Mouse (Mus musculus): Measurements from ENCODE around the gene Cat. TPM values are rescaled to one million over a fixed set of nuclear protein-coding genes. Genes with fewer than 3 reads are reported as not detected.

Gene Cat
- polyA plus RNA-seq, 1 experiment = 49.1 TPM

DNA sequence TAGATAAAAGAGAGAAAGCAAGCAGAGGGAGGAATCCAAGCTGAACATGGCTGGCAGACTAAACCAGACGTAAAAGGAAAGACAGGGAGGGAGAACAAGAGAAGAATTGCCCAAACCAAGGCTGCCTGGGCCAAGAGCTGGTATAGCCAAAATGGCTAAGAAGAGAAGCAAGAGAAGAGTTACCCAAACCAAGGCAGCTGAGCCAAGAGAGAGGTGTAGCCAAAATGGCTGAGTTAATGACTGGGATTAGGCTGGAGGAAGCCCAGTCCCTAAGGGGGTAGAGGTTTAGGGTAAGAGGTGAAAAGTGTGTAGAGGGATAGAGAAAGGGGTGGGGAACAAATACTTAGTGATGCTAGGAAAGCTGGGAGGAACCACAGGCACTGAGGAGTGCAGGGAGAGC, 22.7 kb upstream of the Cat start:
- 81% methylated on average over 1 of the region's 1 CpGs for WGBS
- Histone ChIP-seq H3K4me3 (replicated peaks; ENCODE audit: insufficient read depth, low read depth, low read length) (no peak overlapping the region), H3K4me1 (ENCODE audit: control insufficient read depth, insufficient read depth, low read length) (no peaks in the 10 kb centered on the region), H3K27ac (ENCODE audit: insufficient read depth, low read length) (no peak overlapping the region), H3K27me3 (ENCODE audit: control insufficient read depth, insufficient read depth, low read length) (no peaks in the 10 kb centered on the region)
- no peak for DNase-seq
- no peak for TF ChIP-seq POLR2A (IDR thresholded peaks at IDR 0.05; ENCODE audit: borderline replicate concordance, insufficient read depth, low read length)
- no peak for TF ChIP-seq CTCF (IDR thresholded peaks at IDR 0.05; ENCODE audit: borderline replicate concordance, insufficient read depth, low read depth, low read length)

DNA sequence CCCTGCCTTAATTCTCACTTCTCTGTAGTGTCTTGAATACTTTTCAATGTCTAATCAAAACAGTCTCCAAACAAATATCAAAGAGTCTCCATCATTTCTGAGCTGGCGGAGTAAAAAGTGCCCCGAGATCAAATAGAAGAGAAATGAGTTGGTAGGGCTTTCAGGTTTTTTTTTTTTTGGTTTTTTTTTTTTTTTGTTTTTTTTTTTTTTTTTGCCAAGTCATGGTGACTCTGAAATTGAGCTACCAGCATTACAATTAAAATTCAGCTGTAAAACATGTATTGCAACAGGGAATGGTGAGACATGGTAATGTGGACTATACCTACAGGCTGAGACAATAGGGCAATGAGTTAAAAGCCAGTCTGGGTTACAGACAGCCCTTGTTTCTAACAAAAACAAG, 21.0 kb upstream of the Cat start:
- no peak overlapping the region for H3K4me3 ChIP-seq (replicated peaks; ENCODE audit: insufficient read depth, low read depth, low read length)
- no peak overlapping the region for H3K27ac ChIP-seq (ENCODE audit: insufficient read depth, low read length)
- DNase-seq = no peak
- 96% methylated on average over 2 of the region's 2 CpGs for WGBS
- no peak for TF ChIP-seq CTCF (IDR thresholded peaks at IDR 0.05; ENCODE audit: borderline replicate concordance, insufficient read depth, low read depth, low read length)
- no peak for TF ChIP-seq POLR2A (IDR thresholded peaks at IDR 0.05; ENCODE audit: borderline replicate concordance, insufficient read depth, low read length)
- H3K27me3 ChIP-seq (ENCODE audit: control insufficient read depth, insufficient read depth, low read length) = no peaks in the 10 kb centered on the region
- no peaks in the 10 kb centered on the region for H3K4me1 ChIP-seq (ENCODE audit: control insufficient read depth, insufficient read depth, low read length)

DNA sequence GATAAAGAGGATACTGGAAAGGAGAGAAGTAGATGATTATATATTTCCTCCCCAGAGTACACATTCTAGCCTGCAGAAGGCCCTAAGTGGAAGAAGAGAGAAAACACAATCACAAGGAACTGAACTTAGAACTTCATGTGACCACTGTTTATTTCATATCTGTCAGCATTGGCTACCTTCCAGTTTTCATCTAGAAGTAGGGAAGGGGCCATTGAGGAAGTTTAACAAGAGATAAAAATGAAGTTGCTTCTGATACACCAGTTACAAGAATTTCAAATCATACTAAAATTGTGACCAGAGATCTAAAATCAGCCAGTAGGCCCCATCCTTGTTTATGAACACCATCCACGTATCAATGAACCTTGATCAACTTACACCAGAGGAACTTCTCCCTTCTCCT, 19.5 kb upstream of the Cat start:
- H3K4me1 ChIP-seq (ENCODE audit: control insufficient read depth, insufficient read depth, low read length) = no peaks in the 10 kb centered on the region
- H3K4me3 ChIP-seq (replicated peaks; ENCODE audit: insufficient read depth, low read depth, low read length) = no peak overlapping the region
- H3K27me3 ChIP-seq (ENCODE audit: control insufficient read depth, insufficient read depth, low read length) = no peaks in the 10 kb centered on the region
- WGBS = 91% methylated on average over 1 of the region's 1 CpGs
- TF ChIP-seq CTCF (IDR thresholded peaks at IDR 0.05; ENCODE audit: borderline replicate concordance, insufficient read depth, low read depth, low read length) (no peak), POLR2A (IDR thresholded peaks at IDR 0.05; ENCODE audit: borderline replicate concordance, insufficient read depth, low read length) (no peak)
- DNase-seq = no peak
- H3K27ac ChIP-seq (ENCODE audit: insufficient read depth, low read length) = no peak overlapping the region

DNA sequence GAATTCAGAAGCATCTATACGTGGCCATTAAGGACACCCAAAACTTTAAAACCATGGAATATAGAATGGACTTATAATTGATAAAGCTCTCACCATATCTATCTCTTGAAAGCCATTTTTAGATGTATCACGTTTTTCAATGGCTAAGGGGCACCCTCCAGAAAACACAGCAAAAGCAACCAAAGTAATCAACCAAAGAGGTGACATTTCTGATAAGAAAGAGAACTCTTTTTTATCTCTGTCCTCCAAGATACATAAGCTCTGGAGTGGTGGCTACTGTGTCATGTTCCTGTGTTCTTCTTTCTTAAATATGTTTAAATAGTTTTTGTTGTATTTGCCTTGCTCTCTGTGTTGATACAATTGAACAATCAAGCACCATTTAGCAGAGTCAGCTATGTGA, 15.8 kb upstream of the Cat start:
- TF ChIP-seq POLR2A (IDR thresholded peaks at IDR 0.05; ENCODE audit: borderline replicate concordance, insufficient read depth, low read length) = no peak
- no peak for TF ChIP-seq CTCF (IDR thresholded peaks at IDR 0.05; ENCODE audit: borderline replicate concordance, insufficient read depth, low read depth, low read length)
- H3K4me3 ChIP-seq (replicated peaks; ENCODE audit: insufficient read depth, low read depth, low read length) = no peak overlapping the region
- no peak for DNase-seq
- H3K4me1 ChIP-seq (ENCODE audit: control insufficient read depth, insufficient read depth, low read length) = no peaks in the 10 kb centered on the region
- no peak overlapping the region for H3K27ac ChIP-seq (ENCODE audit: insufficient read depth, low read length)
- 75% methylated on average over 2 of the region's 2 CpGs for WGBS
- no peaks in the 10 kb centered on the region for H3K27me3 ChIP-seq (ENCODE audit: control insufficient read depth, insufficient read depth, low read length)

DNA sequence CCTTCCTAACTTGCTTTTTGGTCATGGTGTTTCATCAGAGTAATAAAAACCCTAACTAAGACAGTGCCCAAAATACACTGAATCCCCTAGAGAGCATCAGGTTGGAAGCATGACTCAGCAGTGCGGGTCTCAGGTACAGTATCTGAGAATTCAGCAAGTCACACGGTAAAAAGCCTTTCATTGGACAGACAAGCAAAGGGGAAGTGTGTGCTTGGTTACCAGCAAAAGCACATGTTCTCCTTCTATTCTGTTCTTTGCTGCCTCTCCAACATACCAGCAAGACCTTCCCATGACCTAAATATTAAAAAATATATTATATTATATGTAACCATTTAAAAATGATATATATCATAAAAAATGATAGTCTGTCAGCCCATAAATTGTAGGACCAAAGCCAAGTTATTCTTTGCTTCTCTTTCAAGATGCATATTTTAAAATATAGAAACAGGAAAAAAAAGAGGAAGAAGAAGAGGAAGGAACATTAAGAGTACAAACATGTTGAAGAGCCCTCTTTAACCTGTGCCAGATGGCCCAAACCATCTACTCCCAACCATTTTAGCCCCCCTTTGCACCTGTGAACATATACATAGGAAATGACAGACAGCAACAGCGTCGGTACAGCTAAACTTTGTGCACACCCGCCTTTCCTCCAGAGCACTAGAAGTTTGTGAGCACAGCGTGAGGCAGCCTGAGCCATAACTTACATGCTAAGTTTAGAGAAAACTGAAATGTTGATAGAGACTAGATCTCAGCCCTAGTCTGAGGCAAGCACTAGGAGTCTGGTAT, 10.9 kb upstream of the Cat start:
- Histone ChIP-seq H3K4me3 (replicated peaks; ENCODE audit: insufficient read depth, low read depth, low read length) (no peak overlapping the region), H3K4me1 (ENCODE audit: control insufficient read depth, insufficient read depth, low read length) (no peaks in the 10 kb centered on the region), H3K27ac (ENCODE audit: insufficient read depth, low read length) (no peak overlapping the region), H3K27me3 (ENCODE audit: control insufficient read depth, insufficient read depth, low read length) (no peaks in the 10 kb centered on the region)
- WGBS = 91% methylated on average over 6 of the region's 6 CpGs
- TF ChIP-seq CTCF (IDR thresholded peaks at IDR 0.05; ENCODE audit: borderline replicate concordance, insufficient read depth, low read depth, low read length) (no peak), POLR2A (IDR thresholded peaks at IDR 0.05; ENCODE audit: borderline replicate concordance, insufficient read depth, low read length) (no peak)
- DNase-seq = no peak

DNA sequence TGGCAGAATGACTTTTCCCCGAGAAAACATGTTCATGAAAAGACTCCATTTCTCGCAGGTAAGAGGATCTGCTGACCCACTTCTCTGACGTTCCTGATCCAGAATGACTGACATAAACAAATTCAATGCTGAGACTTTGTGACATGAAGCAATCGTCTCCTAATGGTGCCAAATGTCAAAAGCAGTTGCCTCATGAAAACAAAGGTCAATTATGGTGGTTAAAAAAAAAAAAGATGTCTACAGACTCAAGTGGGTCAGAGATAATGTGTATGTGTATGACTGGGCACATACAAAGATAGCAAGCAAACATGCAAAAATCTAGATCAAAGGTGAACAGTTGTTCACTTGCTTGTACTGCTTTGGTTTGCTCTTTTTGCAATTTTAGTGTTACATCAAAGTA, 8.9 kb upstream of the Cat start:
- WGBS = 50% methylated on average over 4 of the region's 4 CpGs
- no peak for TF ChIP-seq POLR2A (IDR thresholded peaks at IDR 0.05; ENCODE audit: borderline replicate concordance, insufficient read depth, low read length)

DNA sequence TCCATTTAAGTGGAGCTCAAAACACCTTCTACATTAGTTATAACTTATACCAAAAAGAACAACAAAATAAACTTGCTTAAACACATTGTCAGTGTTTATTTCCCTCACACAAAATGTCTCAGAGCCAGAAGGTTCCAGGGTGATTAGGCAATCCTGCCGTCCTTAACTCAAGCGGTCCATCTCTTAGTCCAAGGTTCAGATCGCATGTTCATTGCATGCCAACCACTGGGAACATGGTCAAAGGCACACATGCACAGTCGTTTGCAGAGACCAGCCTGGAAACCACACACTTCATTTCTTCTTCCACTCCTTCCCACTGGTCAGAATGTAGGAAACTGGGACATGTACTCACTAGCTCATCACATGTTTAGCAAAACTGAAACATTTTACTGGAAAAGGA, 7.6 kb upstream of the Cat start:
- Histone ChIP-seq H3K27ac (ENCODE audit: insufficient read depth, low read length) (no peak overlapping the region), H3K4me1 (ENCODE audit: control insufficient read depth, insufficient read depth, low read length) (no peaks in the 10 kb centered on the region), H3K27me3 (ENCODE audit: control insufficient read depth, insufficient read depth, low read length) (no peaks in the 10 kb centered on the region), H3K4me3 (replicated peaks; ENCODE audit: insufficient read depth, low read depth, low read length) (no peak overlapping the region)
- 78% methylated on average over 4 of the region's 4 CpGs for WGBS
- TF ChIP-seq CTCF (IDR thresholded peaks at IDR 0.05; ENCODE audit: borderline replicate concordance, insufficient read depth, low read depth, low read length) = no peak
- no peak for TF ChIP-seq POLR2A (IDR thresholded peaks at IDR 0.05; ENCODE audit: borderline replicate concordance, insufficient read depth, low read length)
- no peak for DNase-seq

More for the DNA sequence above, 8.9 kb upstream of the Cat start:
- DNase-seq = no peak
- Histone ChIP-seq H3K4me1 (ENCODE audit: control insufficient read depth, insufficient read depth, low read length) (no peaks in the 10 kb centered on the region), H3K4me3 (replicated peaks; ENCODE audit: insufficient read depth, low read depth, low read length) (no peak overlapping the region), H3K27ac (ENCODE audit: insufficient read depth, low read length) (no peak overlapping the region), H3K27me3 (ENCODE audit: control insufficient read depth, insufficient read depth, low read length) (no peaks in the 10 kb centered on the region)

DNA sequence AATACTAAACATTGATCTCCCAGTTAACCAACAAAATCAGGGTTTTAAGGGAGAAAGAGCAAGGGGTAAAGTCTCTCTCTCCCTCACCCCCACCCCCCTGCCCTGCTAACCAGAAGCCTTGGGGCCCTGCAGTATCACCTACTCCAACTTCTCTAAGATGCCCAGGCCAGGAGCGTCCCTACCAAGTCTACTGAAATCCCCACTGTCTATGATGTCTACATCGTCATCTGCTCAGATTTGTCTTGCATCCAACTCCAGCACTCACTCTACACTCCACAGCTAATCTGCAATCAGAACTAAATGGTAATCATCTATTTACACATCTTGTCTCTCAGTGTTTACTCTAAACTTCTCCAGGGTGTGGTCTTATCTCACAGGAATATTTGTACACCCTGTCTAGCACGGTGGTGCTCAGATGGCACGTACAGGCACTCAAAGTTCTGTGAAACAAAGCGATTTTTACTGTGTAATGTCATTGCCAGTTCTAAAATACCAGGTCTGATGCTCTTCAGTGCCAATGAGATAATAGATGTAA, 907 bp downstream of the Cat start:
- no peak for TF ChIP-seq POLR2A (IDR thresholded peaks at IDR 0.05; ENCODE audit: borderline replicate concordance, insufficient read depth, low read length)
- TF ChIP-seq CTCF (IDR thresholded peaks at IDR 0.05; ENCODE audit: borderline replicate concordance, insufficient read depth, low read depth, low read length) = no peak
- Histone ChIP-seq H3K4me3 (replicated peaks; ENCODE audit: insufficient read depth, low read depth, low read length) (peak overlapping the region; percentile 70), H3K4me1 (ENCODE audit: control insufficient read depth, insufficient read depth, low read length) (no peaks in the 10 kb centered on the region), H3K27ac (ENCODE audit: insufficient read depth, low read length) (no peak overlapping the region), H3K27me3 (ENCODE audit: control insufficient read depth, insufficient read depth, low read length) (no peaks in the 10 kb centered on the region)
- DNase-seq = peak in 1 of 2 experiments; percentile 6
- 35% methylated on average over 5 of the region's 5 CpGs for WGBS

Measured in cerebellum, adult 2 months (tissue).